Mouse (Mus musculus): ENCODE results near the gene Zdhhc20.

- TF ChIP-seq EP300 (IDR thresholded peaks at IDR 0.05; ENCODE audit: insufficient read depth, low read depth, low read length) (no peak), CTCF (IDR thresholded peaks at IDR 0.05) (no peak), POLR2A (IDR thresholded peaks at IDR 0.05; ENCODE audit: insufficient read depth, low read depth, low read length) (no peak)
Measured at GRCm38 (mm10) chr14:57920568-57921310, 30.7 kb upstream of the Zdhhc20 start.

Measured in heart, adult 2 months (tissue).